Mouse (Mus musculus) megakaryocyte, embryonic 14.5 days (primary cell): ENCODE results near the gene Slc25a12.

Experiments
- FLI1 ChIP-seq: IDR thresholded peaks from 2 replicates; pipeline ENCODE4 v1.6.1; 2012; ENCODE audit warnings: low read length, inconsistent platforms, mixed read lengths
- GATA1 ChIP-seq: IDR thresholded peaks from 3 replicates; pipeline ENCODE4 v1.6.1; 2012; ENCODE audit warnings: mixed read lengths, low read length, inconsistent platforms, borderline replicate concordance

DNA sequence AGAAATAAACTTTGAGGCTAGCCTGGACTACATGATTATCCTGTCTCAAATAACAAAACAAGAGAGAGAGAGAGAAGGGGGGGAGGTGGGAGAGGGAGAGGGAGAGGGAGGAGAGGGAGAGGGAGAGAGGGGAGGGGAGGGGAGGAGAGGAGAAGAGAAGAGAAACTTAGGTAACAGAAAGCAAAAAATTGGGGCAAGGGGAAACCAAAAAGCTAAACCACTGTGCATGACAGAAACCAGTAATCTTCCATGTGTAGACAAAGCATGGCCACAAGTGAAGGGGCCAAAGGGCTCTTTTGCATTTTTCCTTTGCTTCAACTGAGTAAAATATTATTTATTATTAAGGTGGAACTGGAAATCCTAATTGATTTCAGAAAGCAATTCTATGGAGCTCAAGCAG lies 61.2 kb downstream of the Slc25a12 start:
- no peak for TF ChIP-seq FLI1
- no peak for TF ChIP-seq GATA1
